Mouse (Mus musculus): Measurements from ENCODE around the gene Kifc5b.

- no peak for TF ChIP-seq CTCF (conservative IDR thresholded peaks at IDR 0.05; ENCODE audit: insufficient read depth, insufficient read length, low read depth, low read length)
- TF ChIP-seq POLR2A (IDR thresholded peaks at IDR 0.05; ENCODE audit: low read depth, low read length) = no peak
These were observed 42.0 kb downstream of the Kifc5b start for GRCm38 (mm10) chr17:26958880-26959279.
